Mouse (Mus musculus): Measurements from ENCODE around the gene Dip2c.
A peak's percentile ranks its signal among the peaks of the same experiment; 100 is the strongest.

Gene Dip2c

DNA sequence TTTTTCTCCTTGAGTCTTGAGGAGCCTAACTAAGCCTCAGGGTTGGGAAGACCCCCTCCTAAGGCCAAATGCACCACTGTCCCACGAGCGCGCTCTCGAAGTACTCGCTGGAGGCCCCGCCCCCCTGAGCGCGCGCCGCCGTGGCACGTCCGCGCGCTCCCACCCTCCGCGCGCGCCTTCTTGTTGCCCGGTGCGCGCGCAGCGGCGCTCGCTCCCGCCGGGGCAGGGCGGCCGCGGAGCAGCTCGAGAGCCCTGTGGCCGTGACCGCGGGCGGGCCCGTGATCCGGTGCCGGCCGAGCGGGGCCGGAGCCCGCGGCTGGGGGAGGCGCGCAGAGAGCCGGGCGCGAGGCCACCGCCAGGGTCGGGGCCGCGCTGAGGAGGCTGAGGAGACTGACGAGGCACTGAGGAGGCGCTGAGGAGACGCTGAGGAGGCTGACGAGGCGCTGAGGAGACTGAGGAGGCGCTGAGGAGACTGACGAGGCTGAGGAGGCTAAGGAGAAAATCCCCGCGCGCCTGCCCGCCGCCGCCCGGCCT lies at the start of gene Dip2c:
TSS of gene Dip2c (plus strand) at position 207 of the 534 bp plus-strand sequence.
- peak; percentile 42 to 81 for DNase-seq (ENCODE audit: low spot score in 2 of 2)

DNA sequence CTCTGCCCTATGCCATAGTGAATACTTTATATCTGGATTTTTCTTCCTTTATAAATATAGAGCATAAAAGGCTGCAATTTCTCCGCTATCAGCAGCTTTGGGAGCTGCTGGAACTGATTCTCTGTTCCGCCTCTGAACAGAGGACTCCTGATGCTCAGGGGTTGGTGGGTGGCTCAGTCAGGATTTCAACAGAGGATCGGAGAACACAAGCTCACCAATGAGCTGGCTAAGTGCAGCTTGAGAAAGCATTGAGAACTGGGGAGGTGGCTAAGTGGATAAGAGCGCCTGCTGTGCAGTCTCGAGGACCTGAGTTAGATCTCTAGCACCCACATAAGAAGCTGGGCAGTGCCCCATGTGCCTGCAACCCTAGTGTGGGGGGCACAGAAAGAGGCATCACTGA lies 49.2 kb upstream of the Dip2c start:
- no peak for DNase-seq (ENCODE audit: low spot score in 2 of 2)

- no peak for DNase-seq (ENCODE audit: low spot score in 2 of 2)
Observed at GRCm38 (mm10) chr13:9237495-9237894, 38.8 kb upstream of the Dip2c start.

DNA sequence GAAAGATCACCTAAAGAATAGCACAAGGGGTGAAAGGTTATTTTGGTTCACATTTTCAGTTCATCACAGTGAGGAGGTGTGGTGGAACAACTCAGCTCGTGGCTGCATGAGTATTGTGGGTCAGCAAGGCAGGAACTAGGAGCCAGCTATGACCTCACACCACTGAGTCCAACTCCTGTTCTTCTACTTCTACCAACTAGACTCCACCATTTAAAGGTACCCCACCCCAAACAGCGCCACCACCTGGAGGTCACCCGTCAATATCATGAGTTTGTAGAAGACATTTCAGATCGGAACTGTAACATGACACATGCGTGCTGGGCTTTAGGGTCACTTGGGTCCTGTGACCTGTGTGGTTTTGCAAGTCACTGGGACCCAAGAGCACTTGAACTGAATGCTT lies 37.2 kb upstream of the Dip2c start:
- no peak for DNase-seq (ENCODE audit: low spot score in 2 of 2)

- DNase-seq (ENCODE audit: low spot score in 2 of 2), result no peak
Observed at GRCm38 (mm10) chr13:9239631-9240236, 36.6 kb upstream of the Dip2c start.

DNA sequence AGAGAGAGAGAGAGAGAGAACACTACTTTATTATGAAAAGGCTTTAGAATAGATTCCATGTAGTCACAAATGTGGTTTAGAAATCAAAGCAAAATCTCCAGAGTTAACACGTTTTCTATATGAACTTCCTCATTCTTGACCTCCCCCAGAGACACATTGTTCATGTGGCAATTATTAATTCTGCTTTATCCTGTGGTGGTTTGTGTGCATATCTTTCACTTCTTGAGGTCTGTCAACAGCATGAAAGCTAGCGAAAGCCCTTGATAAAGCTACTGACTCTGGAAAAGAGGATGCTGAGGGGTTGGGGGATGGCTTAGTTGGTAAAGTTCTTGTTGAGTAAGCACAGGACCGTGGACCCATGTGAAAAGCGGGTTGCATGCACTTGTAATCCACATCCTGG lies 14.6 kb upstream of the Dip2c start:
- DNase-seq (ENCODE audit: low spot score in 2 of 2), result no peak

GRCm38 (mm10) chr13:9265516-9265915 lies 10.8 kb upstream of the Dip2c start:
- DNase-seq (ENCODE audit: low spot score in 2 of 2), result no peak

DNA sequence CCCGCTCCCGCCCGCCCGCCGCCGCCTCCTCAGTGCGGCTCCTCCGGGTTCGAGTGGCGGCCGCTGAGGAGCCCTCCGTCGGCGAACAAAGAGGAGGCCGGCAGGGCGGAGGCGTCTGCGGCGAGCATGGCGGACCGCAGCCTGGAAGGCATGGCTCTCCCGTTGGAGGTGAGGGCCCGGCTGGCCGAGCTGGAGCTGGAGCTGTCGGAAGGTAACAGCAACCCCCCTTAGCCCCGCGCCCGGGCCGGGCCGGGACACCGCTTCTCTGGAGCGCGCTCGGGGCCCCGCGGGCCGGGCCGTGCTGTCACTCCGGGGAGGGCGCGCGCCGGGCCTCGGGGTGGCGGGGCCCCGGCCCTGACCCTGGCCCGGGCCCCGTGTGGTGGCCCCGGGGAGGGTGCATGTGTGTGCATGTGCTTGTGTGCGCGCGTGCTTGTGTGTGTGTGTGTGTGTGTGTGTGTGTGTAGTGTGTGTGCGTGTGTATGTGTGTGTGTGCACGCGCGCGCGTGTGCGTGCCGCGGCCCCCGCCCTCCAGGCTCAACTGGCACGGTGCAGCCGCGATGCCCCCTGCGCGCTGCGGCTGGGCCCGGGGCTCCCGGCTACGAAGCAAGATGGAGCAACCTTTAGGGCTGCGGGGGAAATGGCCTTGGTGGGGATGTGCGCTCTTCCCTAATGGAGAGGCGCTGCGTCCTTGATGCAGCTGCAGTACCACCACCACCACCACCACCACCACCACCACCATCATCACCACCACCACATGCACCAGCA lies 710 bp downstream of the Dip2c start:
- DNase-seq (ENCODE audit: low spot score in 2 of 2), result peak; percentile 36 to 44

- DNase-seq (ENCODE audit: low spot score in 2 of 2), result peak in 1 of 2 experiments; percentile 12
Observed at GRCm38 (mm10) chr13:9277621-9277960, 1.3 kb downstream of the Dip2c start.

DNA sequence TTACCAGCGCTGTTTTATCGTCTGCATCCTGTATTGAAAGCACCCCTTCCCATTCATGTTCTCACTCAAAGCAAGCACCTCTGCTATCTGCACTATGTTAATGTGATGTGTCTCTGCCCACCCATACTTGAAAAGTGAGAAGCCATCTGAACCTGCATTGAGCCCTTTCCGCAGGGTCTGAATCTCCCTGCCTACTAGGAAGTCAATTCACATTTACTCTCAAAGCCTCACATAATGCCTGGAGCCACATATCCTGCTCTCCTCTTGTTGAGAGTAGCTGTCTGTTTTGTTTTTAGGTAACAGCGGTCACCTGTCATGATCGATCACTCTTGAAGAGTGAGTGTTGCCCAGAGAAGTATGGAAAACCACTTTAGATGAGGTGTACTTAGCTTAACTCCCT lies 2.3 kb downstream of the Dip2c start:
- no peak for DNase-seq (ENCODE audit: low spot score in 2 of 2)

DNA sequence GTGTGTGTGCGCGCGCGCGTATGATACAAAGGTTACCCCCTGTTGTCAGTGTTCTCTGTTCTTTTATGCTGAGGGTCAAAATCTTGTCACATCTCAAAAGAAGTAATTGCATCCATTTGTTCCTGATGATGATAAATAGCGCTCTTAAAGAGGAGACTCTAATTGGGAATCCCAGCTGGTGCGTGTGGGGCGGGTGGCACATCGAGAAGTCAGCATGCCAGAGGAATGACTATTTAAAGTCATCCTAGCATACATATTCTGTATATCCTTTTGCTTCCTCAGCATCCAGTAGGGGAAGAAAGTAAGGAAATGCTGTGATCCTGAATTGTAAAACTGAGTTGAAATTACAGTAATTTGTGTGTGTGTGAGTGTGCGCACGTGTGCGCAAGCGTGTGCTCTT lies 6.7 kb downstream of the Dip2c start:
- no peak for DNase-seq (ENCODE audit: low spot score in 2 of 2)

DNA sequence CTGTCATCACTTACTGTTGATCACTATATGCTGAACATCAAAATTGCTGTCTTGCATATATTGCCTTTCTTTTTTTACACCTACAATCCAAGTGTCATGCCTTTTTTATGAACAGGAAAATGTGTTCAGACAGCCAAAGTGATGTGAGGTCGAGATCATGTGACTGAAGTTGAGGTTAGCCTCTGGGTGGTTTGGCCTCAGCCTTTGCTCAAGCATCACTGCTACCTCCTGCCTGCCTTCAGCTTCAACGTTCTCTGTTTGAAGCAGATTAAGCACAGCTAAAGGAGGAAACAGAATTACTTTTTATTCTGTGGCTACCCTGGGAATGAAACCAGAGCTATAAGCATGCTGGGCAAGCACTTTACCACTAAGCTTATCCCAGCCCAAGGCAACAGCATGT lies 13.6 kb downstream of the Dip2c start:
- no peak for DNase-seq (ENCODE audit: low spot score in 2 of 2)

GRCm38 (mm10) chr13:9296285-9296684 lies 20.0 kb downstream of the Dip2c start:
- DNase-seq (ENCODE audit: low spot score in 2 of 2), result no peak

- no peak for DNase-seq (ENCODE audit: low spot score in 2 of 2)
Observed at GRCm38 (mm10) chr13:9297266-9297665, 20.9 kb downstream of the Dip2c start.

DNA sequence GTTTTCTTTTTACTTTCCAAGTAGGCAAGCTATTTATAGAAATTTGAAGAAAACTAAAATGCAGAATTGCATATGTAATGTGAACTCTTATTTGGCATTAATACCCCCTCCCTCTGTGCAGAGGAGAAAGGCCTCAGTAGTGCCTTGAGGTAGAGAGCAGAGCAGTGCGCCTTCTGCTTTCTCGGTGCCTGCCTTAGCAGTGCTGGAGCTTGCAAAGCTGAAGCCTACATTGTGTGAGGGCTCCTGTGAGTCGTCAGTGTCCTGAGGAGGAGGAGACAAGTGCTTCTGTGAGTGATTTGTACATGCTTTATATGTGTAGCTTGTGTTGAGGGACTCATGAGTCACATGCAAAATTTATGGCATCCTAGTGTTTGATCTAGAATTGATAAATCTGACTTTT lies 21.4 kb downstream of the Dip2c start:
- no peak for DNase-seq (ENCODE audit: low spot score in 2 of 2)

DNA sequence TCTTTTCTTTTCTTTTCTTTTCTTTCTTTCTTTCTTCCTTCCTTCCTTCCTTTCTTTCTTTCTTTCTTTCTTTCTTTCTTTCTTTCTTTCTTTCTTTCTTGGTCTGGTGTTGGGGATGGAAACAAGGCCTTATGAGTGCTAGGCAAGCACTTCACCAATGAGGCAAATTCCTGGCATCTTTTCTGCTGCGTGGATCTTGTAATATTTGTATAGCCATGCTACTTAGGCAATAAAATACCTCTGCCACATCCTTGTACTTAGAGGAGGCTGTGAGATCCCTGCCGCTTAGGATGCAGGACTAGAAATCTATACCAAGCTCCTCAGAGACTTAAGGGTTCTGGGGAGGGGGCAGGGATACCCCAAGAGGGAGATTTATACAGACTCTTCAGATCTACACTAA lies 23.3 kb downstream of the Dip2c start:
- no peak for DNase-seq (ENCODE audit: low spot score in 2 of 2)

DNA sequence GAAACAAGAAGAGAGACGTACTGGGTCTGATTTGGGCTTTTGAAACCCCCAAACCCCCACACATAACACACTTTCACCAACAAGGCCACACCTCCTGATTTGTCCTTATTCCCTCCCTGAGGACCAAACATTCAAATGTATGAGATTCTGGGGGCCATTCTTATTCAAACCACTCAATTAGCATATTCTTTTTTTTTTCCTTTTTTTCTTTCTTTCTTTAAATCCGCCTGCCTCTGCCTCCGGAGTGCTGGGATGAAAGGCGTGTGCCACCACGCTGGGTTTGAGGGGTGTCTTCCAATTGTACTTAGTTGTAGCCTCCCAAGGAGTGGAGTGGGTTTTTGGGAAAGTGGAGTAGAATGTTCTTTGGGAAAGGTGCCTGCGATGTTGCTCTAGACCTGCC lies 32.5 kb downstream of the Dip2c start:
- DNase-seq (ENCODE audit: low spot score in 2 of 2), result no peak

GRCm38 (mm10) chr13:9310806-9311205 lies 34.5 kb downstream of the Dip2c start:
- no peak for DNase-seq (ENCODE audit: low spot score in 2 of 2)

- no peak for DNase-seq (ENCODE audit: low spot score in 2 of 2)
Observed at GRCm38 (mm10) chr13:9312916-9313315, 36.6 kb downstream of the Dip2c start.

- no peak for DNase-seq (ENCODE audit: low spot score in 2 of 2)
Observed at GRCm38 (mm10) chr13:9314099-9314712, 37.9 kb downstream of the Dip2c start.

GRCm38 (mm10) chr13:9314713-9315112 lies 38.4 kb downstream of the Dip2c start:
- no peak for DNase-seq (ENCODE audit: low spot score in 2 of 2)

GRCm38 (mm10) chr13:9319745-9320144 lies 43.4 kb downstream of the Dip2c start:
- no peak for DNase-seq (ENCODE audit: low spot score in 2 of 2)

GRCm38 (mm10) chr13:9325262-9325661 lies 48.9 kb downstream of the Dip2c start:
- no peak for DNase-seq (ENCODE audit: low spot score in 2 of 2)

Data from spleen, postnatal 10 days (tissue).